Mouse (Mus musculus): ENCODE data around the gene Sh2d7.

DNA sequence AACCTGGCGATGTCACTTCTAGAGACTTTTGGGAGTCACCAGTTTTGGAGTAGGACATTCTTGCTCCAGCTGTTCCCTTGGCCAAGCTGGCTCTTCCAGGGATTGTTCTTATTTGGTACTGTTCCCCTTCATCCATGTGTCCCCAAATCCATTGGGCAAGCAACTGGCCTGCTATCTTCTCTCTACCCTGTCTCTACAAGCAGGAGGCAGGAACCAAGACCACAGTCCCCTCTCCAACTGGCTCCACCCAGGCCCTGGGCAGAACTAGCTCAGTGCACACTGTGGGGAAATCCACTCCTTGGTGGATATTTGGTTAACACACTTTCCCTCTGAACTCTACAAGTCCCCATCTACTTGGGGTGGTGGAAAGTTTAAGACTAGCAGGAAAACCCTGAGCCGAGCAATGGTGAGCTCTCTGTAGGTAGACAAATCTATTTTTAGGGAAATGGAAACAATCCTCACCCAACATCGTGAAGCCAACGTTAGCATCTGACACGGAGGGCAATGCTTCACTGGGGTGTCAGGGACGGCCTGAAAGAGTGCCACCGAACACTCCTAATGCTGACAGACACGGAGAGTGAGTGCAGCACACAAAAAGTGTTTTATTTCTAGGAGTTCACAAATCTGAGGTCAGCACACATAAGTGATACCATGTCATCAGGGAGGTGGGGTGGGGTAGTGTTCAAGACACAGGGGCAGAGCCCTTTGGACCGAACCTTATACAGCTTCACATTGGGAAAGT, 5.6 kb downstream of the Sh2d7 start:
- no peak for TF ChIP-seq FLI1 (IDR thresholded peaks at IDR 0.05; ENCODE audit: low read length)
- TF ChIP-seq GATA1 (IDR thresholded peaks at IDR 0.05; ENCODE audit: borderline replicate concordance, low read length) = no peak
